Mouse (Mus musculus): Measurements from ENCODE around the gene Dync1i1. TPM values are rescaled to one million over a fixed set of nuclear protein-coding genes. Genes with fewer than 3 reads are reported as not detected.

Gene Dync1i1
- total and polyA plus RNA-seq, 3 experiments: not detected

- Histone ChIP-seq H3K4me1 (ENCODE audit: control insufficient read depth in 1 of 2, insufficient read depth in 2 of 2, low read length in 2 of 2) (no peaks in the 10 kb centered on the region), H3K27me3 (ENCODE audit: control insufficient read depth in 1 of 2, insufficient read depth in 2 of 2, low read length in 2 of 2) (no peaks in the 10 kb centered on the region), H3K4me3 (ENCODE audit: control insufficient read depth in 1 of 2, insufficient read depth in 1 of 2, low read depth in 2 of 2, low read length in 2 of 2) (no peak overlapping the region), H3K36me3 (ENCODE audit: control insufficient read depth in 1 of 2, insufficient read depth in 2 of 2, low read length in 2 of 2) (no peaks in the 10 kb centered on the region), H3K9ac (ENCODE audit: control insufficient read depth, low read depth, low read length, poor library complexity, severe bottlenecking) (no peak overlapping the region), H3K9me3 (replicated peaks; ENCODE audit: insufficient read depth, low read length) (no peaks in the 10 kb centered on the region), H3K79me2 (ENCODE audit: control insufficient read depth, insufficient read depth, low read length, poor library complexity) (no peaks in the 10 kb centered on the region), H3K27ac (ENCODE audit: control insufficient read depth, low read depth, low read length) (no peak overlapping the region)
- no peak for TF ChIP-seq TAL1 (IDR thresholded peaks at IDR 0.05; ENCODE audit: low read length)
- TF ChIP-seq POLR2A (IDR thresholded peaks at IDR 0.05; ENCODE audit: control insufficient read depth in 1 of 2, insufficient read depth in 1 of 2, low read depth in 1 of 2, low read length in 2 of 2, poor library complexity in 1 of 2): no peak
- DNase-seq (ENCODE audit: low read depth, low spot score): no peak
Observed at GRCm38 (mm10) chr6:5739711-5740110, 14.3 kb downstream of the Dync1i1 start.

DNA sequence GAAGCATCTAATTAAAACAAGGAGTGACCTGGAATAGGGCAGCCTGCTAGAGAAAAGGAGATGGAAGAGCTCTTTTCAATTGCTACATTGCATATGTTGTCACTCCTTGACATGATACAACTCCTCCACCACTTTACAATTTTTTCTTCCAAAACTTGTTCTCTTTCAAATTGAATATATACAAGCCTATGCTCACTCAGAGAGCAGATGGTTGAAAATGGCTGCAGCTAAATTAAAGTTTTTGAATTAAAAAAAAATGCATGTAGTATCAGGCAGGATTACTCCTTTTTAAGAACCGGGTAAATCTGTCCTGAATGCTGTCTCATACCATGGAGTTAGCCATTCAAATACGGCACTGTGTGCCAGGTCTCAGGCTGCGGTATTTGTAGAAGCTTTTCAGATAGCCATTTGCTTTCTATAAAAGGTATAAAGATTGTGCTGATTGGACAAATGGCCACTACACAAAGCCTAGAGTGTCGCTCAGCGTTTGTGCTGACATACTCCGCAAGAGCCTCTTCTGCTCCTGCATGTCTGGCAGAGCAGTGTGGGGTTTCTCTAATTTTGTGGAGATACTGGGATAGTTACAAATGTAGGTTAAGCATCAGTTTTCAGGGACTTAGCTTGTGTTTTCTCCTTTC lies 16.1 kb downstream of the Dync1i1 start:
- Histone ChIP-seq H3K79me2 (ENCODE audit: control insufficient read depth, insufficient read depth, low read length, poor library complexity) (no peaks in the 10 kb centered on the region), H3K27ac (ENCODE audit: control insufficient read depth, low read depth, low read length) (no peak overlapping the region), H3K9ac (ENCODE audit: control insufficient read depth, low read depth, low read length, poor library complexity, severe bottlenecking) (no peak overlapping the region), H3K9me3 (replicated peaks; ENCODE audit: insufficient read depth, low read length) (no peaks in the 10 kb centered on the region), H3K4me3 (ENCODE audit: control insufficient read depth in 1 of 2, insufficient read depth in 1 of 2, low read depth in 2 of 2, low read length in 2 of 2) (no peak overlapping the region), H3K27me3 (ENCODE audit: control insufficient read depth in 1 of 2, insufficient read depth in 2 of 2, low read length in 2 of 2) (no peaks in the 10 kb centered on the region), H3K4me1 (ENCODE audit: control insufficient read depth in 1 of 2, insufficient read depth in 2 of 2, low read length in 2 of 2) (no peaks in the 10 kb centered on the region), H3K36me3 (ENCODE audit: control insufficient read depth in 1 of 2, insufficient read depth in 2 of 2, low read length in 2 of 2) (no peaks in the 10 kb centered on the region)
- no peak for TF ChIP-seq ZKSCAN1 (IDR thresholded peaks at IDR 0.05; ENCODE audit: low read depth, low read length)
- no peak for TF ChIP-seq MXI1 (IDR thresholded peaks at IDR 0.05; ENCODE audit: low read depth, low read length)
- TF ChIP-seq ETS1 (IDR thresholded peaks at IDR 0.05; ENCODE audit: low read depth, low read length): no peak
- no peak for TF ChIP-seq POLR2AphosphoS2 (IDR thresholded peaks at IDR 0.05; ENCODE audit: low read length)
- TF ChIP-seq MAFK (IDR thresholded peaks at IDR 0.05; ENCODE audit: borderline replicate concordance, low read depth, low read length): no peak
- TF ChIP-seq TCF12 (IDR thresholded peaks at IDR 0.05; ENCODE audit: low read depth, low read length): no peak
- no peak for TF ChIP-seq SMC3 (IDR thresholded peaks at IDR 0.05; ENCODE audit: low read depth, low read length)
- TF ChIP-seq USF2 (IDR thresholded peaks at IDR 0.05; ENCODE audit: borderline replicate concordance in 1 of 2, insufficient read depth in 1 of 2, low read depth in 1 of 2, low read length in 2 of 2): no peak
- no peak for TF ChIP-seq SIN3A (IDR thresholded peaks at IDR 0.05; ENCODE audit: low read length)
- no peak for TF ChIP-seq GATA1 (IDR thresholded peaks at IDR 0.05; ENCODE audit: low read depth, low read length)
- TF ChIP-seq TBP (IDR thresholded peaks at IDR 0.05; ENCODE audit: low read depth, low read length): no peak
- TF ChIP-seq CTCF (IDR thresholded peaks at IDR 0.05 in 2 of 3, conservative IDR thresholded peaks at IDR 0.05 in 1 of 3; ENCODE audit: control insufficient read depth in 1 of 3, insufficient read depth in 1 of 3, low read depth in 2 of 3, low read length in 3 of 3, poor library complexity in 1 of 3, severe bottlenecking in 1 of 3): no peak
- TF ChIP-seq BHLHE40 (IDR thresholded peaks at IDR 0.05; ENCODE audit: borderline replicate concordance, low read depth, low read length): no peak
- no peak for TF ChIP-seq CHD2 (IDR thresholded peaks at IDR 0.05; ENCODE audit: low read length)
- no peak for TF ChIP-seq TAL1 (IDR thresholded peaks at IDR 0.05; ENCODE audit: low read length)
- TF ChIP-seq NRF1 (IDR thresholded peaks at IDR 0.05; ENCODE audit: insufficient read depth, low read depth, low read length, poor library complexity, severe bottlenecking): no peak
- DNase-seq (ENCODE audit: low read depth, low spot score): no peak
